Mouse (Mus musculus) myocyte (in vitro differentiated cells): ENCODE measurements around the gene Glipr1l3.

Source experiments
- E2F4 ChIP-seq: IDR thresholded peaks from one replicate; pipeline ENCODE4 v1.6.1; 2011; ENCODE audit warnings: mild to moderate bottlenecking, control low read depth, moderate library complexity; ENCODE audit not compliant: insufficient read depth
- MAX ChIP-seq: IDR thresholded peaks from one replicate; pipeline ENCODE4 v1.6.1; 2011; ENCODE audit warnings: low read depth, mild to moderate bottlenecking, control low read depth
- MYOD1 ChIP-seq, 3 experiments: IDR thresholded peaks; one replicate each; pipeline ENCODE4 v1.6.1; 2011; ENCODE audit warnings: control low read depth in 2 of 3, low read depth in 2 of 3, mild to moderate bottlenecking in 2 of 3, moderate library complexity in 1 of 3; ENCODE audit not compliant: insufficient read length in 2 of 3, control insufficient read depth in 1 of 3
- POLR2A ChIP-seq: IDR thresholded peaks from one replicate; pipeline ENCODE4 v1.6.1; 2011; ENCODE audit warnings: low read depth, mild to moderate bottlenecking, control low read depth, moderate library complexity; ENCODE audit not compliant: insufficient read length
- TCF12 ChIP-seq: IDR thresholded peaks from one replicate; pipeline ENCODE4 v1.6.1; 2011; ENCODE audit warnings: mild to moderate bottlenecking, control low read depth; ENCODE audit not compliant: poor library complexity, insufficient read depth, severe bottlenecking

DNA sequence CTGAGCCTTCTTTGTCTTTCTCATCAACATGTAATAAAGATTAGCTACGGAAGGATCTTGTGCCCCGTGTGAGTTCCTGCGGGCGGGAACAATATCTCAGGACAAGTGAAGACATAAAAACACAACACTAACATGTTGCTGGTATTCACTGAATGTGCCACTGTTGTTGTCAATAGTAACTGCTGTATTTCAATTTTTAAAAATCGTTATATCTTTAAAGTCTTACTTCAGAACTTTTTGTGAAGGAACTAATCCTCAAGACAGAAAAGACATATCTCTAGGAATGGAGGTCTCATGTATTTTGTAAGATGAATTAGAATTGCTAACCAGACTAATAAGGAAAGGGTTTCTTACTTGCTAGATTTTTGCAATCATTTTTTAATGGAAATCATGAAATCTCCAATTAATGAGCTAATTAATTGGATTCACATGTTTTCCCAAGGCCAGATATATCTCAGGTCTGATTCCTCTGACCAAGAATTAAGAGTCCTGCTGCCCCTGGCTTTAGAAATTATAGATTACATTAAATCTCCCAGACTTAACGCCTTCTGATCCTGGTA is 21.2 kb downstream of the Glipr1l3 start:
- TF ChIP-seq MAX (no peak), POLR2A (no peak), MYOD1 (IDR thresholded peaks at IDR 0.05; ENCODE audit: control insufficient read depth in 1 of 3, insufficient read length in 2 of 3, low read depth in 2 of 3) (no peak), TCF12 (no peak), E2F4 (no peak)
